8 mouse cellular contexts compared by ENCODE assay signal in the genomic region with DNA sequence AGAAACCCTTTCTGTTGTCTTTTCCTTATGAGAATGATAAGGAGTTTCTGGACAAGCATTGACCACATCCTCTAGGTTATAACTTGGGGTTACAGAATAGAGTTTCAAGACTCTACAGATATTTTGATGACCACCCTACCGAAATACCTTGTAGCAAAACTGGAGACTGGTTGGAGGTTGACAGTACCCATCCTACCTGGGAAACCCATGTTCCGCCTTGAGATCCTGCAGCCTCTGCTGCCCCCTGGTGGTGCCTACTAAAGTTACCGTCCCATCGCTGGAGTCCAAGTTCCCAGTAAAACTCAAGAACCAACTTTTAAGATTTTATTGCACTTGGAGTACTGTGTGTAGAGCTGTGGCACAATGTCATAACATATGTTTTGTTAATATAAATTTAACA.
DNase-seq lines count a peak whose midpoint lies in the region; ATAC-seq and TF ChIP-seq lines count a peak whose summit lies in the region.

No protein-coding gene starts in this region.

- no peaks in the 10 kb centered on the region for H3K36me3 ChIP-seq in thymus, adult 2 months (ENCODE audit: control insufficient read depth, insufficient read depth, low read length)

- H3K27me3 ChIP-seq in thymus, adult 2 months (ENCODE audit: control insufficient read depth, insufficient read depth, low read length), result no peaks in the 10 kb centered on the region

- DNase-seq in thymus, adult 2 months, result peak; percentile 34
- no peak for DNase-seq in thymus, adult 18-20 months
- peak; percentile 21 for DNase-seq in c-Kit-positive CD71-positive TER-119-positive erythroid progenitor cells, embryonic 14.5 days (ENCODE audit: low spot score)
- DNase-seq in forelimb bud, embryonic 11.5 days (ENCODE audit: low read depth, low spot score), result peak; percentile 63
- peak; percentile 60 to 89 for DNase-seq in kidney, postnatal 36 days
- peak; percentile 43 for DNase-seq in lung, adult 2 months
- peak; percentile 5 for DNase-seq in retina, postnatal 7 days (ENCODE audit: low read depth, low spot score)

- TF ChIP-seq CTCF in thymus, adult 2 months (IDR thresholded peaks at IDR 0.05; ENCODE audit: borderline replicate concordance, control insufficient read depth, extremely low read depth, insufficient read depth, low read length, poor library complexity), result peak; percentile 71; the same call in 1 of the 2 replicates
- TF ChIP-seq CTCF in lung, adult 2 months (IDR thresholded peaks at IDR 0.05; ENCODE audit: insufficient read depth, low read length), result peak; percentile 84

- WGBS in thymus, adult 2 months, result 36% methylated on average over 4 of the region's 4 CpGs
- WGBS in lung, adult 2 months, result 29% methylated on average over 4 of the region's 4 CpGs

- no peak for TF ChIP-seq POLR2A in thymus, adult 2 months (IDR thresholded peaks at IDR 0.05; ENCODE audit: control insufficient read depth, extremely low read depth, insufficient read depth, low read length, poor library complexity)
- TF ChIP-seq POLR2A in lung, adult 2 months (IDR thresholded peaks at IDR 0.05; ENCODE audit: borderline replicate concordance, extremely low read depth, low read depth, low read length), result no peak

- no peak overlapping the region for H3K27ac ChIP-seq in thymus, adult 2 months (ENCODE audit: control insufficient read depth, insufficient read depth, low read length)

- no peak overlapping the region for H3K4me3 ChIP-seq in thymus, adult 2 months (ENCODE audit: control insufficient read depth, insufficient read depth, low read length)
- H3K4me3 ChIP-seq in lung, adult 2 months (replicated peaks; ENCODE audit: extremely low read depth, low read depth, low read length), result no peak overlapping the region

- ATAC-seq in activated CD4-positive, CD25-positive, alpha-beta regulatory T cell, adult 4 months, result no peak

- no peaks in the 10 kb centered on the region for H3K4me1 ChIP-seq in thymus, adult 2 months (replicated peaks; ENCODE audit: control insufficient read depth, insufficient read depth, low read length)
- no peaks in the 10 kb centered on the region for H3K4me1 ChIP-seq in lung, adult 2 months (ENCODE audit: control insufficient read depth, insufficient read depth, low read length)

Comparison
In these comparisons a context has a peak if more than half of its experiments do, and no peak if none do; other contexts are left out.
1. DNase-seq: peak in thymus, adult 2 months (single experiment), c-Kit-positive CD71-positive TER-119-positive erythroid progenitor cells, embryonic 14.5 days (single experiment), forelimb bud, embryonic 11.5 days (single experiment), kidney, postnatal 36 days (2 of 2), lung, adult 2 months (single experiment) and retina, postnatal 7 days (single experiment); none in thymus, adult 18-20 months (0 of 2).